Mouse (Mus musculus) heart, embryonic 10.5 days (tissue): ENCODE data around the gene Fam213a. TPM values are rescaled to one million over a fixed set of nuclear protein-coding genes. Genes with fewer than 3 reads are reported as not detected.
A peak's percentile ranks its signal among the peaks of the same experiment; 100 is the strongest.
"Not testable (repeated sequence)": the region's sequence is repeated elsewhere in the genome, so short reads cannot be mapped to it uniquely, and the experiment has no call there.

ENCODE experiments used
- DNase-seq: peaks from one replicate; pipeline ENCODE4 v3.0.0-alpha.2; 2017; ENCODE audit warnings: low spot score
- H3K27ac ChIP-seq: fragments of 300-500 bp; sonication (generic); 2 replicates; pipeline ENCODE4 v1.5.1; 2016; ENCODE audit warnings: mild to moderate bottlenecking
- H3K27me3 ChIP-seq: fragments of 300-500 bp; sonication (generic); 2 replicates; pipeline ENCODE4 v1.6.1; 2016; ENCODE audit warnings: mild to moderate bottlenecking; ENCODE audit not compliant: poor library complexity, insufficient read depth, severe bottlenecking
- H3K36me3 ChIP-seq: fragments of 300-500 bp; sonication (generic); 2 replicates; pipeline ENCODE4 v1.6.1; 2016; ENCODE audit warnings: mild to moderate bottlenecking, moderate library complexity
- H3K4me1 ChIP-seq: fragments of 300-500 bp; sonication (generic); 2 replicates; pipeline ENCODE4 v1.6.1; 2016; ENCODE audit warnings: mild to moderate bottlenecking
- H3K4me3 ChIP-seq: fragments of 300-500 bp; sonication (generic); 2 replicates; pipeline ENCODE4 v1.5.1; 2016; ENCODE audit warnings: mild to moderate bottlenecking, moderate library complexity
- H3K9me3 ChIP-seq: fragments of 300-500 bp; sonication (generic); 2 replicates; pipeline ENCODE4 v1.6.1; 2016; ENCODE audit warnings: mild to moderate bottlenecking, moderate library complexity
- WGBS: fragments of 180-500 bp; shearing (Covaris S2); methylation state at CpG from one replicate; pipeline ENCODE4 v1.1.7; 2016; 5-methylcytosine and 5-hydroxymethylcytosine counted together
- polyA plus RNA-seq: library from polyadenylated mRNA; unstranded; fragments of >200 nt; fragmentation: Nextera tagmentation; extraction: Ambion mirVana; gene quantifications from 2 replicates; pipeline ENCODE4 v1.2.1, GENCODE M21; 2016

Gene Fam213a
- 76.8 and 81.5 TPM in 2 replicates for polyA plus RNA-seq

GRCm38 (mm10) chr14:41013630-41014613, at the start of gene Fam213a:
Gene Fam213a (minus strand): TSS chr14:41013788.
- Histone ChIP-seq H3K9me3 (no peaks in the 10 kb centered on the region), H3K36me3 (no peaks in the 10 kb centered on the region), H3K27me3 (no peaks in the 10 kb centered on the region), H3K27ac (peak within 1 kb of the TSS; percentile 89), H3K4me1 (peaks cover 39% of the 10 kb centered on the region), H3K4me3 (peak within 1 kb of the TSS; percentile 70)
- 5% methylated on average over 32 of the region's 32 CpGs for WGBS
- DNase-seq, result peak; percentile 96

GRCm38 (mm10) chr14:41053190-41053589, 39.6 kb upstream of the Fam213a start:
- not testable (repeated sequence) for H3K27ac ChIP-seq, H3K4me1 ChIP-seq, H3K27me3 ChIP-seq, H3K36me3 ChIP-seq, H3K4me3 ChIP-seq, DNase-seq, H3K9me3 ChIP-seq
- 64% methylated on average over 3 of the region's 4 CpGs for WGBS

GRCm38 (mm10) chr14:41052481-41052880, 38.9 kb upstream of the Fam213a start:
- no peak for DNase-seq
- WGBS, result 68% methylated on average over 5 of the region's 5 CpGs
- H3K9me3 ChIP-seq, result no peaks in the 10 kb centered on the region
- H3K36me3 ChIP-seq, result no peaks in the 10 kb centered on the region
- no peaks in the 10 kb centered on the region for H3K27me3 ChIP-seq
- no peak overlapping the region for H3K27ac ChIP-seq
- no peaks in the 10 kb centered on the region for H3K4me1 ChIP-seq
- H3K4me3 ChIP-seq, result no peak overlapping the region

- DNase-seq, result no peak
- no peaks in the 10 kb centered on the region for H3K36me3 ChIP-seq
- H3K27ac ChIP-seq, result no peak overlapping the region
- WGBS, result 68% methylated on average over 6 of the region's 6 CpGs
- H3K27me3 ChIP-seq, result no peaks in the 10 kb centered on the region
- H3K4me3 ChIP-seq, result no peak overlapping the region
- no peaks in the 10 kb centered on the region for H3K4me1 ChIP-seq
- no peaks in the 10 kb centered on the region for H3K9me3 ChIP-seq
Measured at GRCm38 (mm10) chr14:41050471-41050870, 36.9 kb upstream of the Fam213a start.

- Histone ChIP-seq H3K4me1 (no peaks in the 10 kb centered on the region), H3K27ac (no peak overlapping the region), H3K27me3 (no peaks in the 10 kb centered on the region), H3K4me3 (no peak overlapping the region), H3K36me3 (no peaks in the 10 kb centered on the region), H3K9me3 (no peaks in the 10 kb centered on the region)
- DNase-seq, result no peak
- WGBS, result 70% methylated on average over 2 of the region's 2 CpGs
Measured at GRCm38 (mm10) chr14:41047402-41047801, 33.8 kb upstream of the Fam213a start.

GRCm38 (mm10) chr14:41035146-41035798, 21.7 kb upstream of the Fam213a start:
- WGBS, result 35% methylated on average over 6 of the region's 6 CpGs
- H3K4me1 ChIP-seq, result no peaks in the 10 kb centered on the region
- no peaks in the 10 kb centered on the region for H3K36me3 ChIP-seq
- H3K9me3 ChIP-seq, result no peaks in the 10 kb centered on the region
- no peak overlapping the region for H3K4me3 ChIP-seq
- DNase-seq, result no peak
- no peaks in the 10 kb centered on the region for H3K27me3 ChIP-seq
- no peak overlapping the region for H3K27ac ChIP-seq

- Histone ChIP-seq H3K4me3 (no peak overlapping the region), H3K27me3 (no peaks in the 10 kb centered on the region), H3K27ac (0 out of 2 replicates have a peak overlapping the region, but pooled peaks have one; percentile 42), H3K4me1 (0 out of 2 replicates have a peak, but pooled peaks cover 4% of the 10 kb centered on the region), H3K36me3 (no peaks in the 10 kb centered on the region), H3K9me3 (no peaks in the 10 kb centered on the region)
- WGBS, result 56% methylated on average over 13 of the region's 13 CpGs
- no peak for DNase-seq
Measured at GRCm38 (mm10) chr14:41033135-41034110, 19.8 kb upstream of the Fam213a start.

GRCm38 (mm10) chr14:41030989-41031513, 17.5 kb upstream of the Fam213a start:
- no peaks in the 10 kb centered on the region for H3K36me3 ChIP-seq
- H3K27ac ChIP-seq, result no peak overlapping the region
- no peaks in the 10 kb centered on the region for H3K9me3 ChIP-seq
- no peaks in the 10 kb centered on the region for H3K27me3 ChIP-seq
- no peak overlapping the region for H3K4me3 ChIP-seq
- no peak for DNase-seq
- H3K4me1 ChIP-seq, result 0 out of 2 replicates have a peak, but pooled peaks cover 12% of the 10 kb centered on the region
- 84% methylated on average over 6 of the region's 6 CpGs for WGBS

- Histone ChIP-seq H3K4me1 (peaks cover 25% of the 10 kb centered on the region), H3K4me3 (no peak overlapping the region), H3K27me3 (no peaks in the 10 kb centered on the region), H3K27ac (no peak overlapping the region), H3K9me3 (no peaks in the 10 kb centered on the region), H3K36me3 (no peaks in the 10 kb centered on the region)
- no peak for DNase-seq
- 74% methylated on average over 4 of the region's 4 CpGs for WGBS
Measured at GRCm38 (mm10) chr14:41029303-41029702, 15.7 kb upstream of the Fam213a start.

- Histone ChIP-seq H3K4me3 (0 out of 2 replicates have a peak overlapping the region, but pooled peaks have one; percentile 8), H3K9me3 (no peaks in the 10 kb centered on the region), H3K27me3 (no peaks in the 10 kb centered on the region), H3K27ac (peak overlapping the region; percentile 73), H3K4me1 (peaks cover 25% of the 10 kb centered on the region), H3K36me3 (no peaks in the 10 kb centered on the region)
- DNase-seq, result no peak
- WGBS, result 35% methylated on average over 7 of the region's 7 CpGs
Measured at GRCm38 (mm10) chr14:41025594-41026284, 12.2 kb upstream of the Fam213a start.

- H3K9me3 ChIP-seq, result no peaks in the 10 kb centered on the region
- H3K27ac ChIP-seq, result peak overlapping the region; percentile 73; the same call in 1 of the 2 replicates
- no peaks in the 10 kb centered on the region for H3K36me3 ChIP-seq
- no peaks in the 10 kb centered on the region for H3K27me3 ChIP-seq
- no peak for DNase-seq
- WGBS, result 62% methylated on average over 2 of the region's 2 CpGs
- H3K4me3 ChIP-seq, result no peak overlapping the region
- peaks cover 25% of the 10 kb centered on the region for H3K4me1 ChIP-seq
Measured at GRCm38 (mm10) chr14:41025087-41025486, 11.5 kb upstream of the Fam213a start.
